Mouse (Mus musculus): ENCODE measurements around the gene Fxyd4. TPM values are rescaled to one million over a fixed set of nuclear protein-coding genes. Genes with fewer than 3 reads are reported as not detected.

The Fxyd4 gene
- polyA plus RNA-seq, 1 experiment: 0.64 TPM

DNA sequence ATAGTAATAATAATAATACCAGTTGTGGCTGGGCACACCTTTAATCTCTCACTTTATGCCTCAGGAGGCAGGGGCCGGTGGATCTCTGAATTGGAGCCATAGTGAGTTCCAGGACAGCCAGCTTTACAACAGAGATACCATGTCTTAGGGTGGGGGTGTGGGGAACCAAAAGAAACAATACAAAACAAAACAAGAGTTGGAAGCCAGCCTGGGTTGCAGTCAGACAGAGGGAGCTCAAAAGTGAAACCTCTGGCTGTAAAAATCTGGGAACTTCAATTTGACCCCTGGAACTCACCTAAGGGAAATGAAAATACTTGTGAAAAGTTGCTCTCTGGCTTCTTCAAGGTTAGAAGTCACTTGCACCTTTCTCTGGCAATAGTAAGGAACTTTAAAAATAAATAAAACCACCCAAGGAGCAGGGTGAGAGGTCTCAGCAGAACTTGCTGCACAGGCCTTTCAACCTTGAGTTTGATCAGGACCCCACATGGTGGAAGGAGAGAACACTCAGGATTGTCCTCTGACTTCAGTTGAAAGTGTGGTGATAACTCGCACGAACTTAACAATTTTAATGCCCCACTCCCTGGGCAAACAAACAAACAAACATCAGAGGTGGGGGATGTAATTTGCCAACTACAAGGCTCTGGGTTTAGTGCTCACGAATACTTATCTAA lies 32.1 kb downstream of the Fxyd4 start:
- Histone ChIP-seq H3ac (ENCODE audit: control insufficient read depth, insufficient read length) (no peak overlapping the region), H3K27me3 (ENCODE audit: control insufficient read depth, insufficient read depth, insufficient read length) (no peaks in the 10 kb centered on the region), H3K79me2 (ENCODE audit: control insufficient read depth, insufficient read depth) (peaks cover 42% of the 10 kb centered on the region), H3K4me3 (peak overlapping the region; percentile 96), H3K4me2 (ENCODE audit: low read depth) (peak overlapping the region; percentile 97), H3K36me3 (ENCODE audit: control insufficient read depth, insufficient read depth) (no peaks in the 10 kb centered on the region)
- TF ChIP-seq POLR2A (IDR thresholded peaks at IDR 0.05; ENCODE audit: insufficient read length, low read depth) (no peak), POLR2AphosphoS2 (IDR thresholded peaks at IDR 0.05; ENCODE audit: insufficient read length, low read depth) (no peak), E2F4 (IDR thresholded peaks at IDR 0.05; ENCODE audit: insufficient read depth) (no peak), MYOD1 (IDR thresholded peaks at IDR 0.05; ENCODE audit: control insufficient read depth in 1 of 3, insufficient read length in 2 of 3, low read depth in 2 of 3) (no peak), SRF (IDR thresholded peaks at IDR 0.05; ENCODE audit: control insufficient read depth, insufficient read length, low read depth) (no peak), CEBPB (IDR thresholded peaks at IDR 0.05; ENCODE audit: insufficient read depth, poor library complexity, severe bottlenecking) (no peak)

GRCm38 (mm10) chr6:117903836-117904235 lies 33.7 kb downstream of the Fxyd4 start:
- Histone ChIP-seq H3K79me2 (ENCODE audit: control insufficient read depth, insufficient read depth) (peaks cover 26% of the 10 kb centered on the region), H3K36me3 (ENCODE audit: control insufficient read depth, insufficient read depth) (no peaks in the 10 kb centered on the region), H3K27me3 (ENCODE audit: control insufficient read depth, insufficient read depth, insufficient read length) (no peaks in the 10 kb centered on the region), H3ac (ENCODE audit: control insufficient read depth, insufficient read length) (no peak overlapping the region), H3K4me3 (no peak overlapping the region), H3K4me2 (ENCODE audit: low read depth) (no peak overlapping the region)
- no peak for TF ChIP-seq TCF12 (IDR thresholded peaks at IDR 0.05; ENCODE audit: insufficient read depth, poor library complexity, severe bottlenecking)
- no peak for TF ChIP-seq REST (IDR thresholded peaks at IDR 0.05; ENCODE audit: insufficient read depth, insufficient read length)
- no peak for TF ChIP-seq MYOG (IDR thresholded peaks at IDR 0.05; ENCODE audit: control insufficient read depth in 1 of 3, insufficient read depth in 1 of 3, insufficient read length in 2 of 3, low read depth in 2 of 3)
- no peak for TF ChIP-seq SRF (IDR thresholded peaks at IDR 0.05; ENCODE audit: control insufficient read depth, insufficient read length, low read depth)
- TF ChIP-seq MYOD1 (IDR thresholded peaks at IDR 0.05; ENCODE audit: control insufficient read depth in 1 of 3, insufficient read length in 2 of 3, low read depth in 2 of 3): no peak
- no peak for TF ChIP-seq MAX (IDR thresholded peaks at IDR 0.05; ENCODE audit: low read depth)
- no peak for TF ChIP-seq E2F4 (IDR thresholded peaks at IDR 0.05; ENCODE audit: insufficient read depth)
- no peak for TF ChIP-seq POLR2A (IDR thresholded peaks at IDR 0.05; ENCODE audit: insufficient read length, low read depth)
- no peak for TF ChIP-seq USF1 (IDR thresholded peaks at IDR 0.05; ENCODE audit: low read depth)
- TF ChIP-seq CEBPB (IDR thresholded peaks at IDR 0.05; ENCODE audit: insufficient read depth, poor library complexity, severe bottlenecking): no peak
- no peak for TF ChIP-seq POLR2AphosphoS2 (IDR thresholded peaks at IDR 0.05; ENCODE audit: insufficient read length, low read depth)
- no peak for TF ChIP-seq TCF3 (IDR thresholded peaks at IDR 0.05; ENCODE audit: insufficient read length, low read depth)

- Histone ChIP-seq H3K4me2 (ENCODE audit: low read depth) (no peak overlapping the region), H3K4me3 (no peak overlapping the region), H3K36me3 (ENCODE audit: control insufficient read depth, insufficient read depth) (no peaks in the 10 kb centered on the region), H3K27me3 (ENCODE audit: control insufficient read depth, insufficient read depth, insufficient read length) (no peaks in the 10 kb centered on the region), H3K79me2 (ENCODE audit: control insufficient read depth, insufficient read depth) (peaks cover 13% of the 10 kb centered on the region), H3ac (ENCODE audit: control insufficient read depth, insufficient read length) (no peak overlapping the region)
- TF ChIP-seq TCF3 (IDR thresholded peaks at IDR 0.05; ENCODE audit: insufficient read length, low read depth): no peak
- TF ChIP-seq MAX (IDR thresholded peaks at IDR 0.05; ENCODE audit: low read depth): no peak
- no peak for TF ChIP-seq E2F4 (IDR thresholded peaks at IDR 0.05; ENCODE audit: insufficient read depth)
- no peak for TF ChIP-seq CEBPB (IDR thresholded peaks at IDR 0.05; ENCODE audit: insufficient read depth, poor library complexity, severe bottlenecking)
- no peak for TF ChIP-seq REST (IDR thresholded peaks at IDR 0.05; ENCODE audit: insufficient read depth, insufficient read length)
- no peak for TF ChIP-seq SRF (IDR thresholded peaks at IDR 0.05; ENCODE audit: control insufficient read depth, insufficient read length, low read depth)
- no peak for TF ChIP-seq USF1 (IDR thresholded peaks at IDR 0.05; ENCODE audit: low read depth)
- TF ChIP-seq MYOG (IDR thresholded peaks at IDR 0.05; ENCODE audit: control insufficient read depth in 1 of 3, insufficient read depth in 1 of 3, insufficient read length in 2 of 3, low read depth in 2 of 3): no peak
- TF ChIP-seq POLR2AphosphoS2 (IDR thresholded peaks at IDR 0.05; ENCODE audit: insufficient read length, low read depth): no peak
- no peak for TF ChIP-seq MYOD1 (IDR thresholded peaks at IDR 0.05; ENCODE audit: control insufficient read depth in 1 of 3, insufficient read length in 2 of 3, low read depth in 2 of 3)
Measured at GRCm38 (mm10) chr6:117902556-117902955, 34.9 kb downstream of the Fxyd4 start.

- H3K79me2 ChIP-seq (ENCODE audit: control insufficient read depth, insufficient read depth): peaks cover 7% of the 10 kb centered on the region
- TF ChIP-seq REST (IDR thresholded peaks at IDR 0.05; ENCODE audit: insufficient read depth, insufficient read length) (no peak), POLR2A (IDR thresholded peaks at IDR 0.05; ENCODE audit: insufficient read length, low read depth) (no peak), USF1 (IDR thresholded peaks at IDR 0.05; ENCODE audit: low read depth) (no peak), TCF12 (IDR thresholded peaks at IDR 0.05; ENCODE audit: insufficient read depth, poor library complexity, severe bottlenecking) (no peak)
- H3K4me3 ChIP-seq: no peak overlapping the region
- H3K4me2 ChIP-seq (ENCODE audit: low read depth): no peak overlapping the region
- no peaks in the 10 kb centered on the region for H3K27me3 ChIP-seq (ENCODE audit: control insufficient read depth, insufficient read depth, insufficient read length)
- no peaks in the 10 kb centered on the region for H3K36me3 ChIP-seq (ENCODE audit: control insufficient read depth, insufficient read depth)
- H3ac ChIP-seq (ENCODE audit: control insufficient read depth, insufficient read length): no peak overlapping the region
Measured at GRCm38 (mm10) chr6:117901510-117902402, 35.7 kb downstream of the Fxyd4 start.

Measured in myocyte (in vitro differentiated cells).